Mouse (Mus musculus): ENCODE results near the gene Eral1. TPM values are rescaled to one million over a fixed set of nuclear protein-coding genes. Genes with fewer than 3 reads are reported as not detected.

Gene Eral1
- total RNA-seq (2021) = 10 to 100 TPM; 18.8 to 26.2 TPM
- long read RNA-seq, experiment 1, transcript Eral1-201 (10 exons, 2,014 nt) = major isoform, 20 of 24 reads
- long read RNA-seq, experiment 1, partial matches to known transcripts = 0 of 24 reads
- long read RNA-seq, experiment 1, other reads (novel, unspliced or antisense) = 1 of 24 reads
- long read RNA-seq, experiment 2, transcript Eral1-201 (10 exons, 2,014 nt) = major isoform, 16 of 22 reads
- long read RNA-seq, experiment 2, partial matches to known transcripts = 4 of 22 reads
- long read RNA-seq, experiment 2, other reads (novel, unspliced or antisense) = 2 of 22 reads

DNA sequence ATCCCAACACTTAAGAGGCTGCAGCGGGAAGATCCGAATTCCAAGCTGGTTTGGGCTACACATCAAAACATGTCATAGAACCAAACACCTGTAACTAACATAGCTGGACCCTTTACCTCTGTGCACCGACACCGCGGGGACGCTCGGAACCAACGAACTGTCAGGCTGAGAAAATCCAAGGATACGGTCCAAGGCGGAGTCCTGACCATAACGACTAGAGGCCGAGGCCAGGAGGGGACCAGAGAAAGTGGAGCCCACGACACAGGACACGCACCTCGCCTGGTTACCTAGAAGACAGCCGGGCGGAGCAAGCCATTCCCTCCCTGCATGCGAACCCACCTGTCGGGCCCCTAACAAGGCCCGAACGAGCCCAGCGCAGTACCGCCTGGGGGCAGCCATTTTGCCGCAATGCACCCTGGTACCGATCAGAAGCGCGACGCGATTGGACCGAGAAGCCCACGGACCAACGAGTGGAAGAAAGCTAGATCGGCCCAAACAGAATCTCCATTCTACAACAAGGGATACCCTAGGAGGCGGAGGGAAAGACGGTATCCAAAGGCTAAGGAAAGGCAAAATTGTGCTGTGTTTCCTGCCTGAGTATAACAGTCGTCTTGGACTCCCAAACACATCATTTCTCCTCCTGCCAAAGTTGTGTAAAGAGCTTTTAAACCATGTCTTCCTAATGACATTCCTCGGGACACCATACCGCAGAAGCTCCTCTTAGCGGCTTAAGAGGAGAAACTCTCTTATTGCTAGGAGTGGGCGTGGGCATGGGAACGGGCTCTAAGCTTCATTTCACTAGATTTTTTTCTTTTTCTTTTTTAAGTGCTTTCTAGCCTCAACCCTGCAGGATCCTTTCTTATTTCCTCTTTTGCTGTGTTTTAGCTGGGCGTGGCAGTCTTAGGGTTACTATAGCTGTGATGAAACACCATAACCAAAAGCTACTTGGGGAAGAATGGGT lies at the start of gene Eral1:
TSS of gene Eral1 (minus strand) at position 423 of the 961 bp plus-strand sequence.
- peak within 1 kb of the TSS; percentile 97 for H3K4me3 ChIP-seq
- TF ChIP-seq CTCF (IDR thresholded peaks at IDR 0.05) = 0 out of 2 replicates have a peak, but pooled peaks have one; percentile 8
- DNase-seq = peak; percentile 88
- peak within 1 kb of the TSS; percentile 86 for H3K27ac ChIP-seq
- intact Hi-C loops (cut with DNase I) = no loop called here

DNA sequence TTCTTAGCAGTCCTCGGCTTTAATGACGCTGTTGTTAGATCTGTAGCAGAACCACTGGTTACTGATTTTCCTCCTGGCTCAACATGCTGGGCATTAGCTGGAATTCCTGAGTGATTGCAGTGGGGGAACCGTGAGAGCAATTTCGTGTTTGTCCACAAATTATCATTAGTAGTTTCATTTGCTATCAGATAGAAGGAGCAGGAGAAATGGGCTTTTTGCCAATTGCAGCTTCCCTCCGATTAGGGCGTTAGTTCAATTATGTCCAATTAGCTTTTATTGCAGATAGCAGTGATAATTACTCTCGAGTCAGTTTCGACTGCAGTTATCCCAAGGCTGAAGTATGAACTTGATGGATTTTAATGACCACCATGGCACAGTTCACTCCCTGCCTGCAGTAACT lies 49.3 kb upstream of the Eral1 start:
- H3K27ac ChIP-seq = no peak overlapping the region
- no peak for DNase-seq
- no peak for TF ChIP-seq CTCF (IDR thresholded peaks at IDR 0.05)
- intact Hi-C loops (cut with DNase I) = no loop called here
- H3K4me3 ChIP-seq = no peak overlapping the region

DNA sequence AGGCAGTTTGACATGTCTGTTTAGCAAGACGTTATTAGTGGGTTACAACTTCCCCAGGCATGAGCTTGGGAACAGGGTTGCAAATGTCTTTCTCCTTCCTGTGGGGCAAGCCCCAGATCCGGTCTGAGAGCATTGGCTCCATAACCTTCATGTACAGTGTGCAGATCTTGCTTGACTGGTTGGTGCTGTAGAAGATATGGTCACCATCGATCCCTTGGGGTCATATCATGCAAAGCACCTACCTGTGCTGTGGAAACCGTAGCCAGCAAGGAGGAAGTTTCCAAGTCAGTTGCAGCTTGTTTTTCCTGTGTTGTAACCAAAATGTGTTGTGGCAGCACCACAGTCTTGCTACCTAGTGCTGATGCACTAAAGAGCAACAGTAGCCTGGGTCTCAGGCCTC lies 46.6 kb upstream of the Eral1 start:
- H3K4me3 ChIP-seq = no peak overlapping the region
- intact Hi-C loops (cut with DNase I) = no loop called here
- peak overlapping the region; percentile 56; the same call in 1 of the 2 replicates for H3K27ac ChIP-seq
- TF ChIP-seq CTCF (IDR thresholded peaks at IDR 0.05) = no peak
- no peak for DNase-seq

DNA sequence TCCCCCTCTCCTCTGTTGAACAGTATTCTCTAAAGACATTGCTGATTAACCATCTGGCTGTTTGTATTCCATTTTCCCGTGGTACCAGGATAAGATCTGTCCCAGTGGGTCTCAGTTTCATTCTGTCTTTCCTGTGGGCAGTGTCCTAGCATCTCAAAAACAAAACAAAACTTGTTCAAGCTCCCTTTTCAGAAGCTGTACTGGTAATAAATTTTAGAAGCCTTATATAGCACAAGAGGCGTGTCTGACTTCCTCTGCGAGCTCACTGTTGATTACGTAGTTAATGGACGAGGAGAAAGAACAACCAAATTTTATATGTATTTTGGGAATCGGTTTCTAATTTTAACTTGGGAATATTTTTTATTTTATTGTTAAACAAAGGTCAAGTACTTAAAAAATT lies 45.5 kb upstream of the Eral1 start:
- intact Hi-C loops (cut with DNase I) = no loop called here
- DNase-seq = no peak
- H3K27ac ChIP-seq = peak overlapping the region; percentile 61
- no peak for TF ChIP-seq CTCF (IDR thresholded peaks at IDR 0.05)
- H3K4me3 ChIP-seq = peak overlapping the region; percentile 11; the same call in 1 of the 2 replicates

DNA sequence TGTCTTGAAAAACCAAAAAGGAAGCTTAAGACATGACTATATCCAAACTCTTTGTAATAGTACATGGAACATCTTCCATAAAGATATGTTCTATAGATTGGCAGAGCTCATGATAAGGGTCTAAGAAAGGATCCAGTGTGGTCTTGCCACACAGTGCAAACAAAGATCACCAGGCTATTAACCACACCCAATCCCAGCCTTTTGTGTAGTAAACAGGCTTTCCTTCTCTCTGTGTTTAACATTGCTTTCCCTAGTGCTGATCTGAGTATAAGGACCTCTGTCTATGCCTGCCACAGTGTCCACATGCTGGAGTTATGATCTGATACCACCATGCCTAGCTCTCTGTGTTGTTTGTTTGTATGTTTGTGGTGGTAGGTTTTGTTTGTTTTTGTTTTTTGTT lies 43.6 kb upstream of the Eral1 start:
- intact Hi-C loops (cut with DNase I) = no loop called here
- no peak for TF ChIP-seq CTCF (IDR thresholded peaks at IDR 0.05)
- no peak overlapping the region for H3K4me3 ChIP-seq
- DNase-seq = no peak
- H3K27ac ChIP-seq = no peak overlapping the region

- no peak overlapping the region for H3K27ac ChIP-seq
- TF ChIP-seq CTCF (IDR thresholded peaks at IDR 0.05) = no peak
- no peak for DNase-seq
- no peak overlapping the region for H3K4me3 ChIP-seq
- intact Hi-C loops (cut with DNase I) = no loop called here
Observed at GRCm38 (mm10) chr11:78122815-78123214, 42.6 kb upstream of the Eral1 start.

GRCm38 (mm10) chr11:78121176-78121575 lies 41.0 kb upstream of the Eral1 start:
- intact Hi-C loops (cut with DNase I) = no loop called here
- Histone ChIP-seq H3K4me3 (no peak overlapping the region), H3K27ac (peak overlapping the region; percentile 12; the same call in 1 of the 2 replicates)
- no peak for TF ChIP-seq CTCF (IDR thresholded peaks at IDR 0.05)
- DNase-seq = no peak

DNA sequence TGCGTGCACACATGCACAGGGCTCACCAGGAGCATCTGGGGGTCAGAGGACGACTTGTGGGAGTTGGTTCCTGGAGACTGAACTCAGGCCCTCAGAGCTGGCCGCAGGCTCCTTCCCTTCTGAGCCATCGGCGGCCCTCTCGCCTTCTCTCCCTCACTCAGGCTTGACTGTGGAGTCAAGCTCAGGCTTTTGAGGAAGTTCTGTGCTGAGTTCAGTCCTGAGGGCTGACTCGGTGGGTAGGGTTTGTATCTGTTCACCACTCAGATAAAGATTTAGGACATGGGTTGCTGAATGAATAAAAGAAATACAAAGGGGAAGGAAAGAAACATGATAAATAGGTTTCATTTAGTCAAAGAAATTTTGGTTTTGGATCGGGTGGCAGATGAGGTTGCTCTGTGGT lies 39.7 kb upstream of the Eral1 start:
- intact Hi-C loops (cut with DNase I) = no loop called here
- no peak for TF ChIP-seq CTCF (IDR thresholded peaks at IDR 0.05)

DNA sequence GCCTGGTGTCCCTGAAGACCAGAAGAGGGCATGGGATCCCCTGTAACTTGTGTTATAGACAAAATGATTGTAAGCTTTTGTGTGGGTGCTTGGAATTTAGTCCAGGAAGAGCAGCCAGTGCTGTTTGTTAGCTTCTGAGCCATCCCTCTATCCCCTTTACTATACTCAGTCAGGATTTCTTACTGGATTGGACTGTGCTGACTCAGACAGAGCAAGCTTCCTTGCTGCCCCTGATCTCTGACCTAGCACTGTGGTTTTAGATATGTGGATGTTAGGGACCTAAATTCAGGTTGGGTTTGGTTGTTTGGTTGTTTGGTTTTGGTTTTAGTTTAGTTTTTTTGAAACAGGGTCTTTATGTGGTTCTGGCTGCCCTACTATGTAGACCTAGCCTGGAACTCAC lies 38.3 kb upstream of the Eral1 start:
- TF ChIP-seq CTCF (IDR thresholded peaks at IDR 0.05) = no peak
- H3K4me3 ChIP-seq = no peak overlapping the region
- no peak overlapping the region for H3K27ac ChIP-seq
- intact Hi-C loops (cut with DNase I) = no loop called here
- no peak for DNase-seq

More for the DNA sequence above, 39.7 kb upstream of the Eral1 start:
- DNase-seq = no peak
- Histone ChIP-seq H3K27ac (no peak overlapping the region; the same call in 1 of the 2 replicates), H3K4me3 (no peak overlapping the region)

DNA sequence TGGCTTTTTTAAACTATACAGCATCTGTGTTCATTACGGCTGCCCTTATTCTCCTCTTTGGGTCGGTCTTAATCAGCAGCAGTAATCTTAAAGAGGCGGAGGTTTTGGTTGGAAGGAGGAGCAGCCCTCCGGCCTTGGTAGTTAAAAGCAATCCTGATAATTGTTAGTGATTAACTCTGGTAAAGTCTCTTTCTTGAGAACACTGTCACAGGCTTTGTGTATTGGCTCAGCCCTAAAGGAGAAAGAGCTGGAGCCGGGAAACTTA lies 35.9 kb upstream of the Eral1 start:
- Histone ChIP-seq H3K27ac (peak overlapping the region; percentile 82; the same call in 1 of the 2 replicates), H3K4me3 (peak overlapping the region; percentile 84)
- TF ChIP-seq CTCF (IDR thresholded peaks at IDR 0.05) = no peak
- DNase-seq = no peak
- intact Hi-C loops (cut with DNase I) = no loop called here

DNA sequence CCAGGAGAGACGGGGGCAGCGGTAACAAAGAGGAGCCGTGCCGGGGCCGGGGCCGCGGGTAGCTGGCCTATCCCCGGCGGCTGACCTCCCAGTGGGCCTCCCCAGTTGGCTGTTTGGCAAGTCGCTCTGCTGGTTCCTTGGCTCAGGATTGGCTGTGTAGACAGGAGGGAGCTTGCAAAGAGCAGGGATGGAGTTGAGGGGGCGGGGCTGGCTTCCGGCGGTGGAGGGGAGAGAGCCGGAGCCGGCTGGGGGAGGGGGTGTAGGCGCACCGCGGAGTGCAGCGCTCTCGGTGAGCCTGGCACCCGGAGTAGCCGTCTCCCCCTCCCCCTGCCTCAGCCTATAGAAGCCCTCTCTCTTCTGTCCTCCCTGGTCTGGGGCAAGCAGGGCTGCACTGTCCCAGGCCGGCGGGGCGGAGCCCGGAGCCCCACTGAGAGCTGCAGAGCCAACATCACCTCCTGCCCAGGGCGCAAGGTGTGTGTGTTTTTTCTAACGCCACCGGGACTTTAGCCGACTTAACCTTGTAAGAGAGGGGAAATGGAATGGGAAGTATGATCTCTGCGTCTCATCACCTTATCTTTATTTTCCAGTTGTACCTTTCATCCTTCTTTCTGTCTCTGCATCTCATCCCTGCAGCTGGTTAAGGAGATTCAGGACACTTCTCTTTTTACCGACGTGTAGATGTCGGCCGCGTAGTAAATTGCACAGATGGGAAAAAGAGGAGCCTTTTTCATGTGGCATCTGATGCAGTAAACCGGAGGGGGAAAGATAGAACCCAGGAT lies 35.4 kb upstream of the Eral1 start:
- Histone ChIP-seq H3K27ac (peak overlapping the region; percentile 82), H3K4me3 (peak overlapping the region; percentile 84)
- peak; percentile 97 for DNase-seq
- intact Hi-C loops (cut with DNase I) = no loop called here
- TF ChIP-seq CTCF (IDR thresholded peaks at IDR 0.05) = no peak

GRCm38 (mm10) chr11:78114676-78115366 lies 34.6 kb upstream of the Eral1 start:
- TF ChIP-seq CTCF (IDR thresholded peaks at IDR 0.05) = no peak
- peak overlapping the region; percentile 84 for H3K4me3 ChIP-seq
- intact Hi-C loops (cut with DNase I) = no loop called here
- DNase-seq = no peak
- peak overlapping the region; percentile 82 for H3K27ac ChIP-seq

Measured in gastrocnemius, adult 2 months (tissue).